Mouse (Mus musculus) testis, adult 10 weeks (tissue): ENCODE data around the gene Efcab7. TPM values are rescaled to one million over a fixed set of nuclear protein-coding genes. Genes with fewer than 3 reads are reported as not detected.

Experiments
- polyA plus RNA-seq: library from polyadenylated mRNA; stranded (reverse); fragments of 350-450 nt; fragmentation: Illumina TruSeq; extraction: RNeasy Lipid Tissue Mini Kit (QIAGEN cat#74804); gene quantifications from one replicate; pipeline ENCODE4 v1.2.3, GENCODE M21; 2014; ENCODE audit warnings: low read depth, low replicate concordance

Gene Efcab7
- polyA plus RNA-seq, result 80.8 TPM

GRCm38 (mm10) chr4:99829094-99830073, at the start of gene Efcab7:
Gene Efcab7, plus strand, starts transcription at chr4:99829198.

GRCm38 (mm10) chr4:99929149-99929612, 100.2 kb downstream of the Efcab7 start, which contains the start of gene Pgm1:
Gene Pgm1, plus strand, starts transcription at chr4:99929414.

GRCm38 (mm10) chr4:99929613-99930517, 100.9 kb downstream of the Efcab7 start, which contains the start of gene Itgb3bp:
Gene Itgb3bp, minus strand, starts transcription at chr4:99929813.

Other genes starting within 250 kb of the Efcab7 start
- not detected for gene Foxd3, start 172.9 kb upstream of the Efcab7 start, polyA plus RNA-seq
- 5.3 TPM for gene Alg6, start 113.5 kb upstream of the Efcab7 start, polyA plus RNA-seq
- 4.3 TPM for gene Pgm1, start 100.2 kb downstream of the Efcab7 start, polyA plus RNA-seq
- 237 TPM for gene Itgb3bp, start 100.6 kb downstream of the Efcab7 start, polyA plus RNA-seq